Comparison of ENCODE assay signal across 9 mouse cellular contexts in genomic region chr4:132636554-132636953, GRCm38 (mm10). TPM values are rescaled to one million over a fixed set of nuclear protein-coding genes. Genes with fewer than 3 reads are reported as not detected.
A peak's percentile ranks its signal among the peaks of the same experiment; 100 is the strongest.
DNase-seq lines count a peak whose midpoint lies in the region; ATAC-seq lines count a peak whose summit lies in the region.
"Had no signal": no experiment of that assay in that cellular context is flagged by ENCODE, and none has a peak within 500 bp of the region (broad histone marks: within the 10 kb centered on the region; RNA-seq: fewer than 3 reads in every experiment).

No protein-coding gene starts in this region.

- DNase-seq in heart, postnatal 36 days: peak; percentile 34 to 46
- no peak for DNase-seq in heart, embryonic 10.5 days (ENCODE audit: low spot score)
- DNase-seq in testis, postnatal 10 days (ENCODE audit: low spot score): peak; percentile 57
- DNase-seq in testis, postnatal 14 days (ENCODE audit: low spot score): no peak
- peak; percentile 22 for DNase-seq in c-Kit-positive CD71-negative TER-119-negative erythroid progenitor cells, embryonic 14.5 days (ENCODE audit: low read depth)

- no peak overlapping the region for H3K4me3 ChIP-seq in heart, embryonic 10.5 days
- peak overlapping the region; percentile 28 for H3K4me3 ChIP-seq in megakaryocyte, embryonic 14.5 days (replicated peaks)
- H3K4me3 ChIP-seq in midbrain, embryonic 13.5 days (replicated peaks): no peak overlapping the region
- H3K4me3 ChIP-seq: neural tube, embryonic 12.5 days had no signal

- no peaks in the 10 kb centered on the region for H3K9me3 ChIP-seq in heart, embryonic 10.5 days
- no peaks in the 10 kb centered on the region for H3K9me3 ChIP-seq in megakaryocyte, embryonic 14.5 days
- H3K9me3 ChIP-seq in midbrain, embryonic 13.5 days: no peaks in the 10 kb centered on the region
- H3K9me3 ChIP-seq: neural tube, embryonic 12.5 days had no signal

- no peak for ATAC-seq in inflammation-experienced regulatory T-cells, adult 6 months
- ATAC-seq in midbrain, embryonic 13.5 days: no peak

- H3K4me2 ChIP-seq in midbrain, embryonic 13.5 days (replicated peaks): no peak overlapping the region
- H3K4me2 ChIP-seq: neural tube, embryonic 12.5 days had no signal

- no peaks in the 10 kb centered on the region for H3K27me3 ChIP-seq in heart, embryonic 10.5 days (ENCODE audit: insufficient read depth, poor library complexity, severe bottlenecking)
- H3K27me3 ChIP-seq in megakaryocyte, embryonic 14.5 days (replicated peaks): no peaks in the 10 kb centered on the region
- no peaks in the 10 kb centered on the region for H3K27me3 ChIP-seq in midbrain, embryonic 13.5 days
- H3K27me3 ChIP-seq: neural tube, embryonic 12.5 days had no signal

- H3K36me3 ChIP-seq in heart, embryonic 10.5 days: 0 out of 2 replicates have a peak, but pooled peaks cover 2% of the 10 kb centered on the region
- H3K36me3 ChIP-seq in megakaryocyte, embryonic 14.5 days (replicated peaks; ENCODE audit: low read length): peaks cover 23% of the 10 kb centered on the region
- H3K36me3 ChIP-seq in midbrain, embryonic 13.5 days: 0 out of 2 replicates have a peak, but pooled peaks cover 2% of the 10 kb centered on the region
- H3K36me3 ChIP-seq: neural tube, embryonic 12.5 days had no signal

- H3K27ac ChIP-seq in heart, embryonic 10.5 days: no peak overlapping the region
- H3K27ac ChIP-seq in midbrain, embryonic 13.5 days: no peak overlapping the region
- H3K27ac ChIP-seq: neural tube, embryonic 12.5 days had no signal

- intact Hi-C loops in heart, postnatal 36 days (cut with DNase I): loop anchor here (5.0 kb wide), 1 partner anchor 174 kb away; the partner anchor contains the start of gene Med18

- 53% methylated on average over 4 of the region's 4 CpGs for WGBS in heart, embryonic 10.5 days
- 55% methylated on average over 4 of the region's 4 CpGs for WGBS in midbrain, embryonic 13.5 days

- peaks cover 13% of the 10 kb centered on the region; the same call in 1 of the 2 replicates for H3K4me1 ChIP-seq in heart, embryonic 10.5 days
- H3K4me1 ChIP-seq in megakaryocyte, embryonic 14.5 days: peaks cover 23% of the 10 kb centered on the region
- peaks cover 20% of the 10 kb centered on the region for H3K4me1 ChIP-seq in midbrain, embryonic 13.5 days (replicated peaks)

- H3K9ac ChIP-seq in midbrain, embryonic 13.5 days (replicated peaks): no peak overlapping the region
- H3K9ac ChIP-seq: neural tube, embryonic 12.5 days had no signal

RNA-seq across cellular contexts. Expression of gene Eya3, which starts 2.2 kb away (rescaled TPM):
- total RNA-seq in heart, postnatal 36 days (2021): 10 to 100 TPM; 28.2 to 35.0 TPM
- polyA plus RNA-seq in heart, embryonic 10.5 days (2016; fragmentation: Nextera tagmentation; extraction: Ambion mirVana): 27.4 and 33.0 TPM in 2 replicates
- 2.0 and 2.9 TPM in 2 replicates for polyA plus RNA-seq in megakaryocyte, embryonic 14.5 days (2012; ENCODE audit: insufficient read depth, low replicate concordance)
- polyA plus RNA-seq in inflammation-experienced regulatory T-cells, adult 6 months (2017; shearing (Covaris generic)): 10 to 100 TPM; 29.4 to 32.5 (median 32.1) TPM
- polyA plus RNA-seq in midbrain, embryonic 13.5 days (2015; fragmentation: Nextera tagmentation; extraction: Ambion mirVana): 18.1 and 19.9 TPM in 2 replicates

Comparison
In these comparisons a context has a peak if more than half of its experiments do, and no peak if none do; other contexts are left out.
1. DNase-seq: peak in heart, postnatal 36 days (2 of 2), testis, postnatal 10 days (single experiment) and c-Kit-positive CD71-negative TER-119-negative erythroid progenitor cells, embryonic 14.5 days (single experiment); none in heart, embryonic 10.5 days (single experiment) and testis, postnatal 14 days (single experiment).